Mouse (Mus musculus): ENCODE data around the gene Fcgrt. TPM values are rescaled to one million over a fixed set of nuclear protein-coding genes. Genes with fewer than 3 reads are reported as not detected.
A peak's percentile ranks its signal among the peaks of the same experiment; 100 is the strongest.
"Not testable (repeated sequence)": the region's sequence is repeated elsewhere in the genome, so short reads cannot be mapped to it uniquely, and the experiment has no call there.

The Fcgrt gene
- total RNA-seq (2021): 10 to 100 TPM; 22.7 to 24.1 TPM

- peak; percentile 41 to 59 for DNase-seq (ENCODE audit: low spot score in 2 of 2)
- intact Hi-C loops (cut with DNase I): no loop called here
These were observed at the start of gene Fcgrt for GRCm38 (mm10) chr7:45103652-45104180. Fcgrt (minus strand) TSS chr7:45103851.

- DNase-seq (ENCODE audit: low spot score in 2 of 2); intact Hi-C loops (cut with DNase I): not testable (repeated sequence)
These were observed 49.4 kb upstream of the Fcgrt start for GRCm38 (mm10) chr7:45153052-45153451.

- intact Hi-C loops (cut with DNase I): no loop called here
- DNase-seq (ENCODE audit: low spot score in 2 of 2): no peak
These were observed 47.7 kb upstream of the Fcgrt start for GRCm38 (mm10) chr7:45151303-45151702.

GRCm38 (mm10) chr7:45150321-45150720 lies 46.7 kb upstream of the Fcgrt start:
- DNase-seq (ENCODE audit: low spot score in 2 of 2): no peak
- intact Hi-C loops (cut with DNase I): no loop called here

GRCm38 (mm10) chr7:45149545-45149944 lies 45.9 kb upstream of the Fcgrt start:
- no peak for DNase-seq (ENCODE audit: low spot score in 2 of 2)
- intact Hi-C loops (cut with DNase I): no loop called here

- DNase-seq (ENCODE audit: low spot score in 2 of 2): no peak
- intact Hi-C loops (cut with DNase I): no loop called here
These were observed 45.0 kb upstream of the Fcgrt start for GRCm38 (mm10) chr7:45148534-45149098.

- intact Hi-C loops (cut with DNase I): no loop called here
- no peak for DNase-seq (ENCODE audit: low spot score in 2 of 2)
These were observed 44.2 kb upstream of the Fcgrt start for GRCm38 (mm10) chr7:45147899-45148298.

GRCm38 (mm10) chr7:45147267-45147666 lies 43.6 kb upstream of the Fcgrt start:
- intact Hi-C loops (cut with DNase I): no loop called here
- DNase-seq (ENCODE audit: low spot score in 2 of 2): no peak

GRCm38 (mm10) chr7:45145460-45145859 lies 41.8 kb upstream of the Fcgrt start:
- intact Hi-C loops (cut with DNase I): no loop called here
- DNase-seq (ENCODE audit: low spot score in 2 of 2): no peak

GRCm38 (mm10) chr7:45144368-45145174 lies 40.9 kb upstream of the Fcgrt start:
- no peak for DNase-seq (ENCODE audit: low spot score in 2 of 2)
- intact Hi-C loops (cut with DNase I): no loop called here

GRCm38 (mm10) chr7:45141914-45142313 lies 38.3 kb upstream of the Fcgrt start:
- no peak for DNase-seq (ENCODE audit: low spot score in 2 of 2)
- intact Hi-C loops (cut with DNase I): no loop called here

GRCm38 (mm10) chr7:45141319-45141718 lies 37.7 kb upstream of the Fcgrt start:
- DNase-seq (ENCODE audit: low spot score in 2 of 2): no peak
- intact Hi-C loops (cut with DNase I): no loop called here

- DNase-seq (ENCODE audit: low spot score in 2 of 2): no peak
These were observed 36.5 kb upstream of the Fcgrt start for GRCm38 (mm10) chr7:45139904-45140723.

GRCm38 (mm10) chr7:45138403-45138802 lies 34.8 kb upstream of the Fcgrt start:
- no peak for DNase-seq (ENCODE audit: low spot score in 2 of 2)
- intact Hi-C loops (cut with DNase I): no loop called here

More at GRCm38 (mm10) chr7:45139904-45140723, 36.5 kb upstream of the Fcgrt start:
- intact Hi-C loops (cut with DNase I): no loop called here

- no peak for DNase-seq (ENCODE audit: low spot score in 2 of 2)
- intact Hi-C loops (cut with DNase I): no loop called here
These were observed 33.7 kb upstream of the Fcgrt start for GRCm38 (mm10) chr7:45137171-45138006.

- peak; percentile 87 for DNase-seq (ENCODE audit: low spot score in 2 of 2)
- intact Hi-C loops (cut with DNase I): loop anchor here (1.0 kb wide), 1 partner anchor 56 kb away; no protein-coding TSS in a partner anchor
These were observed 32.4 kb upstream of the Fcgrt start, which contains the start of the genes Gm45713 and Flt3l for GRCm38 (mm10) chr7:45135993-45136567. Gm45713 (minus strand) TSS chr7:45136231. Flt3l (minus strand) TSS chr7:45136432.

GRCm38 (mm10) chr7:45135370-45135769 lies 31.7 kb upstream of the Fcgrt start:
- intact Hi-C loops (cut with DNase I): no loop called here
- DNase-seq (ENCODE audit: low spot score in 2 of 2): no peak

GRCm38 (mm10) chr7:45134544-45135026 lies 30.9 kb upstream of the Fcgrt start:
- no peak for DNase-seq (ENCODE audit: low spot score in 2 of 2)
- intact Hi-C loops (cut with DNase I): no loop called here

Measured in left cerebral cortex, postnatal 25 days (tissue).